Mouse (Mus musculus): ENCODE data around the gene Apol7e. TPM values are rescaled to one million over a fixed set of nuclear protein-coding genes. Genes with fewer than 3 reads are reported as not detected.
"Not testable (repeated sequence)": the region's sequence is repeated elsewhere in the genome, so short reads cannot be mapped to it uniquely, and the experiment has no call there.

The Apol7e gene
- polyA plus RNA-seq, 1 experiment from 2014 or later: not detected

DNA sequence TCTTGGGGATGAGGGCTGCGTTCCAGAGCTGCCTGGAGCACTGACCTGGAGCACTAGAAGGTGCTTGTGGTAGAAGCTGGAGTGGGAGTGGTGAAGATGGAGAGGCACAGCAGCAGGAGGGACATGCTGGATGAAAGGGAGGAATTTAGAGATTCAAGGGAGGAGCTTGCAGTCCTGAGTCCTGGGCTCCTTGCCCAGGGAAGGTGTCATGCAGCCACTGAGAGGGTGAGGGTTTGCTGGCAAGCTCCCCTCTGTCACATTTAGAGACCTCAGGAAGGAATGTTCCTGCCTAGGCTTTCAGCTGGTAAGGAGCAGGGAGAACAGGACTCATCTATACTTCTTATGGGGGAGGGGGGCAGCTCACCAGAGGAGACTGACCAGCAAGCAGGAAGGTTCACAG lies 10.3 kb downstream of the Apol7e start:
- WGBS: no CpG with 5 or more reads among the region's 1 CpGs
- not testable (repeated sequence) for H3K36me3 ChIP-seq (ENCODE audit: control insufficient read depth, insufficient read depth, low read length); H3K27me3 ChIP-seq (ENCODE audit: control insufficient read depth, insufficient read depth, low read length); H3K27ac ChIP-seq (ENCODE audit: low read depth, low read length); H3K4me3 ChIP-seq (ENCODE audit: low read depth, low read length); H3K4me1 ChIP-seq (replicated peaks; ENCODE audit: control insufficient read depth, insufficient read depth, low read length); H3K9ac ChIP-seq (ENCODE audit: low read length); H3K9me3 ChIP-seq (ENCODE audit: control insufficient read depth, low read length); ATAC-seq (replicated peaks; ENCODE audit: low FRiP score); H3K4me2 ChIP-seq (ENCODE audit: low read depth, low read length, severe bottlenecking); DNase-seq (ENCODE audit: low spot score)

DNA sequence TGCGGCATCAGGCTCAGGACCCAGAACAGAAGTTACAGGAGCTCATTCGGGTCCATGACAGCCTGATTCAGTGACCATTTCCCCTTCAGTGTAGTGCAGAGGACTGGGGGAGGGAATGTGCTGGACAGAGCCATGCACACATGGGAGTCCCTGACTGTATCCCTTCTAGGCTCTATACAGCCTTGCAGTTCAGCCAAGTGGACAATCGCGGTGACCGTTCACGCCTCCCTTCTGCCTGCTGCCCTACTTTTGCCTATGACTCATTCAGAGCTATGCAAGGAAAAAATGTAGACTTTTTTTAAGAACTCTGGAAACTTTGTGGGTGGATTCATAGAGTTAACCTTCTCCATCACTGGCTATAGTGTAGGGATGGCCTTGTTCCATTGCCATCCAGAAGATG lies 19.6 kb downstream of the Apol7e start:
- 100% methylated on average over 2 of the region's 6 CpGs for WGBS
- H3K4me3 ChIP-seq (ENCODE audit: low read depth, low read length); H3K9me3 ChIP-seq (ENCODE audit: control insufficient read depth, low read length); H3K36me3 ChIP-seq (ENCODE audit: control insufficient read depth, insufficient read depth, low read length); ATAC-seq (replicated peaks; ENCODE audit: low FRiP score); H3K27me3 ChIP-seq (ENCODE audit: control insufficient read depth, insufficient read depth, low read length); H3K9ac ChIP-seq (ENCODE audit: low read length); DNase-seq (ENCODE audit: low spot score); H3K27ac ChIP-seq (ENCODE audit: low read depth, low read length); H3K4me1 ChIP-seq (replicated peaks; ENCODE audit: control insufficient read depth, insufficient read depth, low read length); H3K4me2 ChIP-seq (ENCODE audit: low read depth, low read length, severe bottlenecking): not testable (repeated sequence)

GRCm38 (mm10) chr15:77721509-77721908 lies 22.9 kb downstream of the Apol7e start:
- not testable (repeated sequence) for H3K4me2 ChIP-seq (ENCODE audit: low read depth, low read length, severe bottlenecking); ATAC-seq (replicated peaks; ENCODE audit: low FRiP score); H3K4me1 ChIP-seq (replicated peaks; ENCODE audit: control insufficient read depth, insufficient read depth, low read length); H3K9ac ChIP-seq (ENCODE audit: low read length); H3K27me3 ChIP-seq (ENCODE audit: control insufficient read depth, insufficient read depth, low read length); DNase-seq (ENCODE audit: low spot score); H3K9me3 ChIP-seq (ENCODE audit: control insufficient read depth, low read length); H3K27ac ChIP-seq (ENCODE audit: low read depth, low read length); H3K36me3 ChIP-seq (ENCODE audit: control insufficient read depth, insufficient read depth, low read length); H3K4me3 ChIP-seq (ENCODE audit: low read depth, low read length)
- WGBS: no CpG with 5 or more reads among the region's 3 CpGs

DNA sequence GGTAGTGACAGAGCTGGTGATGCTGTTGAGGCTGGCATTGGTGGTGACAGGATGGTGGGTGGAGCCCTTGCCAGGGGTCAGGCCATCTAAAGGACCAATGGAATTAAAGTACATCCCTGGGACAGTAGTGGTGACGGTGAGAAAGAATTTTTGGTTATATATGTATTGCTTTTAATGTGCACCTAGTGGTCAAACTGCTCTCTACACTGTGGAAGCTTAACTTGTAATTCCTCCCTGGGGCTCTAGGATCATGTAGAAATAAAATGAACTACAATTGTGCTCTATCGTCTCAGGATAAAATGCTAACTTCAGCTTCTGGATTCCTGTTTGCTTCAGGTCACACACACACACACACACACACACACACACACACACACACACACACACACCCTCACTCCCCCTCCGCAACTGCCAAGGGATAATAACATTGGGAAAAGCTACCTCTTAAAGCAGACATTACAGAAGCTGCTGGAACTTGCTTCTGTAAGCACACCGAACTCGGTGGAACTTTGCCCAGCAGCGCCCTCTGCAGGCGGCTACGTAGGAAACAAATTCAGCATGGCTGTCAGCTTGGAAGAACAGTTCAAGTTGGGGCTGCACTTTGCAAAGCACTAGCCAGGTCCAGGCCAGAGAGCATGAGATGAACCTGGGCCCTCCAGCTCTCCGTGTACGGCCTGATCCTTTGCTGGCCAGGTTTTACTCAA lies 25.7 kb downstream of the Apol7e start:
- H3K4me3 ChIP-seq (ENCODE audit: low read depth, low read length); H3K9me3 ChIP-seq (ENCODE audit: control insufficient read depth, low read length); H3K36me3 ChIP-seq (ENCODE audit: control insufficient read depth, insufficient read depth, low read length); DNase-seq (ENCODE audit: low spot score); H3K27me3 ChIP-seq (ENCODE audit: control insufficient read depth, insufficient read depth, low read length); H3K4me2 ChIP-seq (ENCODE audit: low read depth, low read length, severe bottlenecking); H3K4me1 ChIP-seq (replicated peaks; ENCODE audit: control insufficient read depth, insufficient read depth, low read length); ATAC-seq (replicated peaks; ENCODE audit: low FRiP score); H3K27ac ChIP-seq (ENCODE audit: low read depth, low read length); H3K9ac ChIP-seq (ENCODE audit: low read length): not testable (repeated sequence)
- 39% methylated on average over 2 of the region's 10 CpGs for WGBS

DNA sequence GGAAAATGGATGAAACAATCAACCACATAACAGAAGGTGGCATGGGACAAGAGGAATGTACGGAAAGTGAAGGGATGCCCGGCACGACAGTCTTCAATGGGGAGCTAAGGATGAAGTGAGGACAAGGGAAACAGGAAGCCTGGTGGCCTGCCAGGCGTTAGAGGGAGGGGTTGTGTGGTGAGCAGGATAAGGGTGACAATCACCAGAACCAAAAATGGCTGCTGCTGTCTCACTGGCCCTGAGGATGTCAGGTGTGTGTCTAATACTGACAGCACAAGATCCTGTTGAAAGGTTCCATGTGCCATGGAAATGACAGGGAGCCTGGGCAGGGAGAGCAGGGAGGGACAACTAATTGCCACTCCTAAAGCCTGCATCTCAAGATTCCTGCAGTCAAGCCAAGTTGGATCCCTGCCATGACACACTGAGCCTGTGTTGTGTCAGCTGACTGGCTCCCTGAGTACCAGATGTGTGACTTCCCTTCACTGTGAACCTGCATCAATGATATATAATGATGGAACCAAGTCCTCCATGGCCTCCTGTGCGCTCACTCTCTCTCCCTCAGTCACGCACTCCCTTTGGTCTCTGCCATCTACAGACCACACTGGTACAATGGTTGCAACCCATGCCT lies 26.9 kb downstream of the Apol7e start:
- WGBS: 82% methylated on average over 3 of the region's 6 CpGs

DNA sequence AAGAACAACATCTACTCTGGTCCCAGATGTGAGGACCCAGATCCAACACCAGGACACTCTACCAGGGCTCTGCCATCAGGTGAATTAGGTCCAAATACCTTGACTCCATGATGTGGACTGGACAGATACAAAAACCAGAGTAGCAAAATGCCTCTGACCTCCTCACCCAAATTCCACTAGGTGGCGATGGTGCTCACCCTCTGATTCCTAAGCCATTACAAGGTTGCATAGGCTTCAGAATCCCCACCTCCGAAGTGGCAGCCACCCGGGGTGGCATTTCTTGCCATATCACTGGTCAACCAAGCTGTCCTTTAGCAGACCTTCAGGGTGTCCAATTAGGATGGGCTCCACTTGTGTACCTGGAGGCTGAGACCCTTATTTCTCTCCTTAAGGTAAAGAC lies 28.5 kb downstream of the Apol7e start:
- H3K4me1 ChIP-seq (replicated peaks; ENCODE audit: control insufficient read depth, insufficient read depth, low read length); H3K9ac ChIP-seq (ENCODE audit: low read length); H3K4me3 ChIP-seq (ENCODE audit: low read depth, low read length); H3K4me2 ChIP-seq (ENCODE audit: low read depth, low read length, severe bottlenecking); H3K27me3 ChIP-seq (ENCODE audit: control insufficient read depth, insufficient read depth, low read length); ATAC-seq (replicated peaks; ENCODE audit: low FRiP score); DNase-seq (ENCODE audit: low spot score); H3K9me3 ChIP-seq (ENCODE audit: control insufficient read depth, low read length); H3K36me3 ChIP-seq (ENCODE audit: control insufficient read depth, insufficient read depth, low read length); H3K27ac ChIP-seq (ENCODE audit: low read depth, low read length): not testable (repeated sequence)
- 13% methylated on average over 3 of the region's 3 CpGs for WGBS

More for the DNA sequence above, 26.9 kb downstream of the Apol7e start:
- H3K4me1 ChIP-seq (replicated peaks; ENCODE audit: control insufficient read depth, insufficient read depth, low read length); H3K4me3 ChIP-seq (ENCODE audit: low read depth, low read length); H3K27me3 ChIP-seq (ENCODE audit: control insufficient read depth, insufficient read depth, low read length); H3K27ac ChIP-seq (ENCODE audit: low read depth, low read length); DNase-seq (ENCODE audit: low spot score); ATAC-seq (replicated peaks; ENCODE audit: low FRiP score); H3K36me3 ChIP-seq (ENCODE audit: control insufficient read depth, insufficient read depth, low read length); H3K9ac ChIP-seq (ENCODE audit: low read length); H3K4me2 ChIP-seq (ENCODE audit: low read depth, low read length, severe bottlenecking); H3K9me3 ChIP-seq (ENCODE audit: control insufficient read depth, low read length): not testable (repeated sequence)

DNA sequence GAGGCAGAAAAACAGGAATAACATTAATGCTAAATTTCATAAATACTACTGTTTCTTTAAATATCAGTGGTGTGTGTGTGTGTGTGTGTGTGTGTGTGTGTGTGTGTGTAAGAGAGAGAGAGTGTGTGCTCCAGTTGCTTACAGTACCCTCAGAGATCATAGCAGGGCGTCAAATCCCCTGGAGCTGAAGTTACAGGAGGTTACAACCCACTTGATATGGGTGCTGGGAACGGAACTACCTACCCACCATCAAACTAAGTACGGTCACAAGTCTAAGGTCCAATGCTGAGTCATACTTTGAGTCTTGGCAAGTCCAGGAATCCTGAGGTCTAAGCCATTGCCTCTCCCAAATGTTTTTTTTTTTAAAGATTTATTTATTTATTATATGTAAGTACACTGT lies 29.1 kb downstream of the Apol7e start:
- WGBS: 87% methylated on average over 3 of the region's 3 CpGs
- not testable (repeated sequence) for ATAC-seq (replicated peaks; ENCODE audit: low FRiP score); H3K36me3 ChIP-seq (ENCODE audit: control insufficient read depth, insufficient read depth, low read length); H3K9me3 ChIP-seq (ENCODE audit: control insufficient read depth, low read length); H3K4me1 ChIP-seq (replicated peaks; ENCODE audit: control insufficient read depth, insufficient read depth, low read length); H3K9ac ChIP-seq (ENCODE audit: low read length); H3K27ac ChIP-seq (ENCODE audit: low read depth, low read length); H3K4me2 ChIP-seq (ENCODE audit: low read depth, low read length, severe bottlenecking); DNase-seq (ENCODE audit: low spot score); H3K4me3 ChIP-seq (ENCODE audit: low read depth, low read length); H3K27me3 ChIP-seq (ENCODE audit: control insufficient read depth, insufficient read depth, low read length)

DNA sequence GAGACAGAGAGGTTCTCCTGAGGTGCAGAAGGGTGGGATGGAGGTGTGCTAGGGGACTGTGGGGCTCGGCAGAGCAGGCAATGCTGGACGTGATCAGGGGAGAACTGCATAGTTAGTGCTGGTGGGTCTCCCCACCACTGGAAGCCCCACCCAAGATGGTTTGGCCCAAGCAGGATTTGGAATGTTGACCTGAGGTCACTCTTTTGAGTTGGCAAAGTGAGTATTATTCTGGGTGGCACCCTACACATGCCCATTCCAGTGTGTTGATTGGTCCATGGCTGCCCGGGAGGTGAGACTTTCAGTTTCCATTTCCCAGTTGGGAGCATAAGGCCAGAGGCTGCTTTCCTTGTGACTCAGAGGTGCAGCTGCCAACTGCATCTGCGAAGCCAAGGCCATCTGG lies 30.1 kb downstream of the Apol7e start, which contains the start of gene Apol9b:
Gene Apol9b (plus strand): TSS at position 301 of the 400 bp plus-strand sequence.
- not testable (repeated sequence) for H3K4me3 ChIP-seq (ENCODE audit: low read depth, low read length); H3K36me3 ChIP-seq (ENCODE audit: control insufficient read depth, insufficient read depth, low read length); H3K4me2 ChIP-seq (ENCODE audit: low read depth, low read length, severe bottlenecking); ATAC-seq (replicated peaks; ENCODE audit: low FRiP score); H3K27me3 ChIP-seq (ENCODE audit: control insufficient read depth, insufficient read depth, low read length); DNase-seq (ENCODE audit: low spot score); H3K27ac ChIP-seq (ENCODE audit: low read depth, low read length); H3K9ac ChIP-seq (ENCODE audit: low read length); H3K9me3 ChIP-seq (ENCODE audit: control insufficient read depth, low read length); H3K4me1 ChIP-seq (replicated peaks; ENCODE audit: control insufficient read depth, insufficient read depth, low read length)
- 89% methylated on average over 1 of the region's 4 CpGs for WGBS

DNA sequence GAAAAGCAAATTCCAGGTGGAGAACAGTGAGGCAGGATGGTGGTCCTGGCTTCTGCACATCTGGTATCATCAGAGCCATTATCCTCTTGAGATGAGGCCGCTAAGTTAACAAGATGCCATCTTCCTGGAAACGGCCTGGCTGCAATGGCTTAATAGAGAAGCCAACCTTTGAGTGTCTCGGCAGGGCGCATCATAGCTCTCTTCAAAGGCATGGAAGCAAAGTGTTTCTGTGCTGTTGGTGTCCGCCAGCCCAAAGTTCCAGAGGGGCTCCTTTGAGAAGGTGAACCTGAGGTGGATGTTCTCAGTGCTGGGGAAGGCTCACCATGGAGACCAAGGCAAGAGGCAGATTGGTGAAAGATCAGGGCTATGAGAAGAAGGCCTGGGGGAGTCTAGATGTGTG lies 32.9 kb downstream of the Apol7e start:
- no peak overlapping the region for H3K27ac ChIP-seq (ENCODE audit: low read depth, low read length)
- no peak overlapping the region for H3K4me3 ChIP-seq (ENCODE audit: low read depth, low read length)
- no peaks in the 10 kb centered on the region for H3K27me3 ChIP-seq (ENCODE audit: control insufficient read depth, insufficient read depth, low read length)
- H3K9ac ChIP-seq (ENCODE audit: low read length): no peak overlapping the region
- WGBS: 87% methylated on average over 5 of the region's 5 CpGs
- H3K9me3 ChIP-seq (ENCODE audit: control insufficient read depth, low read length): no peaks in the 10 kb centered on the region
- DNase-seq (ENCODE audit: low spot score) (no peak), ATAC-seq (replicated peaks; ENCODE audit: low FRiP score) (no peak)
- H3K4me1 ChIP-seq (replicated peaks; ENCODE audit: control insufficient read depth, insufficient read depth, low read length): no peaks in the 10 kb centered on the region
- no peaks in the 10 kb centered on the region for H3K36me3 ChIP-seq (ENCODE audit: control insufficient read depth, insufficient read depth, low read length)
- H3K4me2 ChIP-seq (ENCODE audit: low read depth, low read length, severe bottlenecking): no peak overlapping the region
